Mouse (Mus musculus) G1E-ER4 (cell line): ENCODE measurements around the gene Scamp1. TPM values are rescaled to one million over a fixed set of nuclear protein-coding genes. Genes with fewer than 3 reads are reported as not detected.

Experiments used
- GATA1 ChIP-seq: IDR thresholded peaks from one replicate; pipeline ENCODE4 v1.8.0; 2012; ENCODE audit warnings: low read length, inconsistent platforms
- polyA plus RNA-seq: library from polyadenylated mRNA; stranded (reverse); fragments of >175 nt; gene quantifications from 2 replicates; pipeline ENCODE4 v1.2.3, GENCODE M21; 2012

The Scamp1 gene
- not detected in 2 replicates for polyA plus RNA-seq

GRCm38 (mm10) chr13:94285281-94285871 is at the start of gene Scamp1:
Gene Scamp1, minus strand, starts transcription at chr13:94285857.
- no peak for TF ChIP-seq GATA1

DNA sequence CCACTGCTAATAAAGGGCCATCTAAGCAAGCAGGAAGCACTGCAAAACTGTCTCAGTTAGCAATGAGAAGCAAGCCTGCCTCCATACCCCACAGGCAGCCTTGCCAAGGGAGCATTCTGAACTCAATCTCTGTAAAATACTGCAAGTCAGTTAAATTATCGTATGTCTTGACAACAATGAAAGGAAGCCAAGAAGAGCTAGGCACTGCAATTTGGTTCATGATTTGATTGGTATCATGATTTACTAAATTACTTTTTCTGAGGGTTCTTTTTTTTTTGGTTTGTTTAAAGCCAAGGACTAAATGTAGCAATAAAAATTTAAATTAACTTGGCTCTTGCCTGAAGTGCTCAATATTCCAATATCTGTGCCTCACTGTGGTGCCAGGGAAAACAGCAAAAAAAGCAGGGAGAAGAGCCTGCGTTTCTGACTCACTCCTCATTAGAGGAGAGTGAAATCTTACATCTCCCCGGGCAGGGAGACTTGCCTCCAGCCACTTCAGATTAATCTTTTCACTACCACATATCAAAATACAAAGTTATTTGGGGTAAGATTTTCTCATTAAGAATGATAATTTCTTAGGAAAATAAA is 44.8 kb upstream of the Scamp1 start:
- TF ChIP-seq GATA1: no peak

GRCm38 (mm10) chr13:94328063-94328462 is 42.4 kb upstream of the Scamp1 start:
- TF ChIP-seq GATA1: no peak

DNA sequence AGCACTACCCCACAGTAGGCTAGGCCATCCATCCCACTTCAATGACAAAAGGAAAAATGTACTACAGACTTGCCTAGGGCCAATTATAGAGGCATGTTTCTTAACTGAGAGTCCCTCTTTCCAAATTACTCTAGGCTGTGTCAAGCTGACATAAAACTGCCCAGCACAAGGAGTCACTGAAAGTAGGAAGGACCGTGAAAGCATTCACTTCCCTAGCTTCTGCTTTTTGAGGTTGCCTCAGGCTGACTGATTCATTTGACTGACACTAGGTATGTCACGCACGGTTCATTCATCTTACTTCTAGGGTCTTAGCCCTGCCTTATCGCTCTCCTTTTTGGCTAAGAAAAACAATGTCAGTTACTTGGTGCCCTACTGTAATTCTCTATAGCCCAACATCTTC is 36.8 kb upstream of the Scamp1 start:
- TF ChIP-seq GATA1: no peak

DNA sequence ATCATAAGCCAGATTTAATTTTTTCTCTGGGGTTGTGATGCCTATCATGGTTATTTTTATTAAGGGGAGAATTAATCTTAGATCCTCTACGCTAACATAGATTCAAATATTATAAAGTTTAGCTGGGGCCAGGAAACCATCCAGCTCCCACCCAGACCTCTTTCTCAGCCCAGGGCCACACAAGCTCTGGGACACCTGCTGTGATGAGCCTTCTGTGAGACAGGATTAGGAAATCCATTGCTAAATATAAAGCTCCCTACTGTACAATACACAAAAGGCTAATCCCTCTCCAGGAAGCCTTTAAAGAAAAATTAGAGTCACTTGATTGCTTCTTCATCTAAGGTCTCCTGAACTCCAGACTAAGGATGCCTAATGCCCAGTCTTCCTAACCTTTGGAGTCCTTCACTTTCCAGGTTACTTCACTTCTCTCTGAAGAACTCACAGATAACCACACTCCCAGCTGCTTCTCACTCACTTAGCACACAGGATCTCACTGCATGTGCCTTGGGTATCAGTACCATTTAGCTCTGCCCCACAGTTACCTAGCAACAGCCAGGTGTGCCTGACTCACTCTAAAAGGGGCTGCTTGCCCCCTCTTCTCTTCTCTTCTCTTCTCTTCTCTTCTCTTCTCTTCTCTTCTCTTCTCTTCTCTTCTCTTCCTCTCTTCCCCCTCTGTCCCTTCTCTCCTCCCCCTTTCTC is 35.6 kb upstream of the Scamp1 start:
- no peak for TF ChIP-seq GATA1

DNA sequence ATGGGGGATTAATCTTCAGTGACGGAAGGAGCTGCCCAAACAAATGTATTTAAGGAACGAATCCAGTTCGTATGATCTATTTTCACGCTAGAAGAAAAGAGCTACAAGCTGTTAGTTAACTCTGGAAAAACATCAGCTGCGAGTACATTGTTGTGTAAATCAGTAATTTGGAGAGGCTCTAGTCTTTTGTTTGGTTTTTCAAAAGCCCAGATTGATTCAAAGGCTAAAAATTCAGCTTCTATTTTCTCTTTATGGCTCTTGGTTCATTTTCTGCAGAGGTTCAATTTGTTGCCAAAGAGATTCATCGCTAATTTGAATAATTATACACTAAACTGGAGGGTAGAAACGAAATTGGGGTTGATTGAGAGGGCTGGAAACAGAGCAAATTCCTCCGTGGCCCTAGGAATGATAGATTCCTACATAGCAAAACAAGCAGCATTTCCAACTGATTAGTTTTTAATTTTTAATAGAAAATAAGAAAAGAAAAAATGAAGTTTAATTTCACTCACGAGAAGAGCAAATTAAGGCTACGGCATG is 31.4 kb upstream of the Scamp1 start:
- no peak for TF ChIP-seq GATA1

DNA sequence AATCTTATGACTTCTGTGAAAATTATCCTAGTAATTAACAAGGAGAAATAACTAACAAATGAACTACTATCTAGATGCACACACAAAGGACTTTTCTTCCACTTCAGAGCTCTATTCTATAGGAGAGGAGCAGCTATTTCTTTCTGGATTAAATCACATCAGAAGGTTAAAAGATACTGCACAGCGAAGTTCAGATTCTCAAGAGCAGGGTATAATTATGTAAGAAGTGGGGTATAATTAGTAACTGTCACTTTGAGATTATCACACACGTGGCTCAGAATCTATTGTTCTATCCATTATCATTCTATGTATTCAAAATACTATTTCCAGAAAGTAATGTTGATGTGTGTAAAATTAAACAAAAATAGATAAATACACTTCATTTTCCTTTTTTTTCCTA is 22.6 kb upstream of the Scamp1 start:
- no peak for TF ChIP-seq GATA1

GRCm38 (mm10) chr13:94307531-94307930 is 21.9 kb upstream of the Scamp1 start:
- no peak for TF ChIP-seq GATA1

GRCm38 (mm10) chr13:94306968-94307289 is 21.3 kb upstream of the Scamp1 start:
- TF ChIP-seq GATA1: no peak

DNA sequence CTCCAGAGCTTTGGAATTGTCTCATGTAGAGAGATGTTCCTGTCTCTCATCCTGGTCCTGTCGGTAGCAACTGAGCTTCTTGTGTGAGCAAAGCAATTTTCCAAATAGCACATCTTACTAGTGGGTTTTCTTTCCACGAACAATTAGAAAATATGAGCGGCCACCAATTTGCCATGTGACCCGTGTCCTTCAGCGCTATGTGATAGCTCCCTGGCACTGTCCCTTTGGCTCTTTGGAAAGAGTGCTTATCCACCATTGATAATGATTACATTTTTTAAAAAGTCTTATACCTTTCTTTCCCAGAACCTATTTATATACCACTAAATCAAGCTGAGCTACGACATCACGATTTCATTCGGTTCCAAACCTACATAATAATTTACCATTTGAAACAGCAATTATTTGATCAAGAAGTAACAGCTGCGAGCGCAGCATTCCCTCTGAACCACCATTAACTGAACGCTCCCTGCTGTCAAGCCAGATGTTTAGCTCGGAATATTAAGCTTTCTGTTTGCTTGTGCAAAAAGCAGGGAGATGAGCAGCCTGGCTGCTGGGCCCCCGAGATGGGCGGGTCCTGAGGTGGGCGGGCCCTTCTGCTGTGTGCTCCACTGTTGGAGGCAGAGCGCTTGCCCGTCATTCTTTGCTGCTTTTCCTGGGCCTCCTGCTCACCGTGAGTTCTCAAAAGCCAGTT is 20.8 kb upstream of the Scamp1 start:
- TF ChIP-seq GATA1: no peak

DNA sequence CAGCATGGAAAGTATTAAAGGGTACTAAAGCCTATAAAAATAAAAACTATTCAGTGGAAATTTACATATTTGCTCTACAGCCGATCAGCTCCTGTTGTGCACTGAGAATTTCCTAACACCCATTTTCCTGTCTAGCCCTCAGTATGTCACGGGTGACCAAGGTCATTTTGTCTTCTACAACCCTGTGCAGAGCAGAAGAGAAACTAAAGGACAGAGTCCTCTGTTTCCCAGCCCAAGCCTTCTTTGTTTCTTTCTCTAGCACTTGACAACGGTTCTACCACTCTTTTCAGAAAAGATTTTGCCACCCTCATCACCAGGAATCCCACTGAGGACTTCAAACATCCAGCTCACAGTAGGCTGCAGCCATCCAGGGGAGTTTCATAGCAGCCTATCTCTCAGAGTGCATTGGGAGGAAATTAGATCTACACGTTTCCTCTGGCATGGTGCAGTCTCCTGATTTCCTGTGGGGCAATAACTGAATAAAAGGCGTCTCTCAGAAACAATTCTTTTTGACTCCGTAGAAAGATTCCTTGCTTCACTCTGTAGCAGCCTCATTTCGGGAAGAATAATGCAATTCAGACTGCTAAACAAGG is 15.4 kb upstream of the Scamp1 start:
- no peak for TF ChIP-seq GATA1

- TF ChIP-seq GATA1: no peak
Measured at GRCm38 (mm10) chr13:94300232-94300631, 14.6 kb upstream of the Scamp1 start.

DNA sequence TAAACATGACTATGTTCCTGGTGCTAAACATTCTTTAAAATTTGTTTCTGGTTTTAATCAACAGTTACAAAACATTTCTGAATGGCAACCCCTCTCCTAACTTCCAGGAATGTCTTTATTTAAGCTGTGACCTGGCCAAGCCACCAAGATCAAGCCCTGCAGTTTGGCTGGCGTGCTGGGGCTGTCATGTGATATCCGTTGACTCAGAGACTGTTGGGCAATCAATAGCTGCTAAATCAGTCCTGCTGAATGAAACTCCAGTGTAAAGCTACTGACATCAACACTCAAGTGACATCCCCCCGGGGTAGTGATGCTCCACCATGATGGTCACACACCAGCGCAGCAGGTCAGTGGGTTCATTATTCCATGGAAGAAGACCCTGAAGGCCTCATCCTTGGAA is 12.7 kb upstream of the Scamp1 start:
- TF ChIP-seq GATA1: no peak

DNA sequence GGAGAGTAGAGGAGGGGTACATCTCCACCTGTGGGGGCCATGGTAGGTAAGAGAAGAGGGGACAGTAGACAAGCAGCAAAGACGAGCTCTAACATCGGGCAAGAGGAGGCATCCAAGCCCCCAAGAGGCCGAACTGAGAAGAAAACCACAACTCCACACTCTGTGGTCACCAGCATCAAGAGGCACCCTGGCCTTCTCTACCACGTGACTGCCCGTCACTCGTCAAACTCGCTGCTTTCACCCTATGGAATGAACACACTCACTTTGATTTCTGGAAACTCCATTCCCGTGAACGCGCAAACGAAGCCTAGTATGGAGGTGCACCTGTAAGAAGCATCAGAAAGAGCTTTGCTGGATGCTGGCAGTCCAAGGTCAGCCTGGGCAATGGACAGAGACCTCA is 10.7 kb upstream of the Scamp1 start:
- no peak for TF ChIP-seq GATA1

DNA sequence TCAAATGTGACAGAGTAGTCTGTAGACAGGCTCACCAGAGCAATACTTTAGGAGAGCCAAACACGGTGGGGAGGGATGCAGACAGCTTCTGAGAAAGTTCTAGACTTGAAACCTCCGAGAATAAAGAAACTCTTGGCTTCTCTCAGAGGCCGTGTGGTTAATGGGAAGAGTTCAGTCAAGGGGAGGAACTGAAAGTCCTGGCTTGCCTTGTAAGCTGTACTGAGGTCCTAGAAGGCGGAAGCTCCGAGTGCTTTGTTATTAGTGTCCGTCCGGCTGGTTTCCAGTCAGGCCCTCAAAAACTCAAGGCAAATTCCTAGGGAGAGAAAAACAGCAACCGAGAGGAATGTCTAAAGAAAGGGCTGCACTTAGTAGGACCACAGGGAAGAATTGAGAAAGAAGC is 10.3 kb upstream of the Scamp1 start:
- TF ChIP-seq GATA1: no peak

DNA sequence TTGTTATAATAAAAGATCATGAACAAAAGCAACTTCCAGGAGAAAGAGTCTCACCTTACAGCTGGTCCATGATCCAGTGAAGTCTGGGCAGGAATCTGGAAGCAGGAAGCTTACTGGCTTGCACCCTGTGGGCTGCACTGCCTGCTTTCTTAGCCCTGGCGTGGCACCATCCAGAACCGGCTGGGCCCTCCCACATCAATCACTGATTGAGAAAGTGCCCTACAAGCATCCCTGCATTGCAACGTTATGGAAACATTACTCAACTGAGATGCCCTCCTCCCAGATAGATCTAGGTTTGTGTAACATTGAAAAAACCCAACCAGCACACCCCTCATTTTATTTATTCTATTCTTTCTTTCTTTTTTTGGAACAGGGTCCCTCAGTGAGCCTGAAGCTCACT is 9.2 kb upstream of the Scamp1 start:
- no peak for TF ChIP-seq GATA1
